Mouse (Mus musculus) R1 (cell line): ENCODE results near the gene Sgms2.
"Not testable (repeated sequence)": the region's sequence is repeated elsewhere in the genome, so short reads cannot be mapped to it uniquely, and the experiment has no call there.

Source experiments
- DNase-seq: peaks from one replicate; pipeline ENCODE4 v3.0.0-alpha.2; 2018; ENCODE audit warnings: low read depth, low spot score

Sgms2 gene

GRCm38 (mm10) chr3:131358205-131358604 is 133.0 kb downstream of the Sgms2 start:
- DNase-seq, result no peak

GRCm38 (mm10) chr3:131357643-131358042 is 133.6 kb downstream of the Sgms2 start:
- DNase-seq, result no peak

GRCm38 (mm10) chr3:131356026-131356425 is 135.2 kb downstream of the Sgms2 start:
- no peak for DNase-seq

GRCm38 (mm10) chr3:131350539-131350938 is 140.7 kb downstream of the Sgms2 start:
- no peak for DNase-seq

- no peak for DNase-seq
Observed at GRCm38 (mm10) chr3:131349013-131349412, 142.2 kb downstream of the Sgms2 start.

- DNase-seq, result no peak
Observed at GRCm38 (mm10) chr3:131348579-131348950, 142.6 kb downstream of the Sgms2 start.

- peak; percentile 59 for DNase-seq
Observed at GRCm38 (mm10) chr3:131347831-131348578, 143.2 kb downstream of the Sgms2 start.

GRCm38 (mm10) chr3:131345903-131346302 is 145.3 kb downstream of the Sgms2 start:
- DNase-seq, result no peak

GRCm38 (mm10) chr3:131343311-131343710 is 147.9 kb downstream of the Sgms2 start:
- no peak for DNase-seq

GRCm38 (mm10) chr3:131340885-131341284 is 150.3 kb downstream of the Sgms2 start:
- no peak for DNase-seq

- peak; percentile 89 for DNase-seq
Observed at GRCm38 (mm10) chr3:131339280-131339679, 151.9 kb downstream of the Sgms2 start.

GRCm38 (mm10) chr3:131337749-131338148 is 153.5 kb downstream of the Sgms2 start:
- not testable (repeated sequence) for DNase-seq

GRCm38 (mm10) chr3:131336629-131337028 is 154.6 kb downstream of the Sgms2 start:
- no peak for DNase-seq

GRCm38 (mm10) chr3:131335117-131335547 is 156.1 kb downstream of the Sgms2 start:
- no peak for DNase-seq

GRCm38 (mm10) chr3:131327189-131327588 is 164.0 kb downstream of the Sgms2 start:
- no peak for DNase-seq

- DNase-seq, result no peak
Observed at GRCm38 (mm10) chr3:131326637-131327036, 164.6 kb downstream of the Sgms2 start.

GRCm38 (mm10) chr3:131322081-131322815 is 169.0 kb downstream of the Sgms2 start:
- DNase-seq, result peak; percentile 58

- DNase-seq, result peak; percentile 78
Observed at GRCm38 (mm10) chr3:131320184-131320583, 171.0 kb downstream of the Sgms2 start.

GRCm38 (mm10) chr3:131318211-131318610 is 173.0 kb downstream of the Sgms2 start:
- peak; percentile 55 for DNase-seq

GRCm38 (mm10) chr3:131317126-131317525 is 174.1 kb downstream of the Sgms2 start:
- DNase-seq, result no peak

- DNase-seq, result peak; percentile 60
Observed at GRCm38 (mm10) chr3:131315957-131316510, 175.2 kb downstream of the Sgms2 start.

- no peak for DNase-seq
Observed at GRCm38 (mm10) chr3:131312340-131312739, 178.9 kb downstream of the Sgms2 start.

GRCm38 (mm10) chr3:131310572-131310971 is 180.6 kb downstream of the Sgms2 start:
- DNase-seq, result no peak
